Mouse (Mus musculus): ENCODE results near the gene 1810065E05Rik. TPM values are rescaled to one million over a fixed set of nuclear protein-coding genes. Genes with fewer than 3 reads are reported as not detected.

The 1810065E05Rik gene
- polyA plus RNA-seq, 1 experiment from 2014 or later, result not detected

DNA sequence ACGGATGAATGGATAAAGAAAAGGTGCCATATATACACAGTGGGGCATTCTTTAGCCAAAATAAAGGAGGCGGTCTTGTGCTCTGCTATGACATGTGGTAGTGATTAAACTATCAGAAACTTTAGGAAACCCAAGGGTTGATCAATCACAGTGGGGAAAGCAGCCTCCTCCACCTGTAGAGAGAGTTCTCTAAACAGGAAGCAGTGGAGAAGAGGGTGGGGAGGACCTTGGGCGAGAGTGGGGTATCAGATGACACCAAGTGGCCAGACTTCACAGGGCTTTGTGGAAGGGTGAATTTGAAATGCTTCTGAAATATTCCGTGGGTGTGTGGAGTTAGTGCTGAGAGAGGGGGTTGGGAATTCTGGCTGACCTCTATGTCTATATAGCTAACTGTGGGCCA lies 32.7 kb downstream of the 1810065E05Rik start:
- no peaks in the 10 kb centered on the region for H3K36me3 ChIP-seq
- no peak overlapping the region for H3K27ac ChIP-seq
- peak; percentile 17 for DNase-seq (ENCODE audit: low spot score)
- H3K4me1 ChIP-seq (replicated peaks), result no peaks in the 10 kb centered on the region
- H3K27me3 ChIP-seq (ENCODE audit: insufficient read depth, poor library complexity, severe bottlenecking), result no peaks in the 10 kb centered on the region
- no peak overlapping the region for H3K4me3 ChIP-seq
- H3K9me3 ChIP-seq, result 0 out of 2 replicates have a peak, but pooled peaks cover 4% of the 10 kb centered on the region
- WGBS, result 54% methylated on average over 4 of the region's 4 CpGs

DNA sequence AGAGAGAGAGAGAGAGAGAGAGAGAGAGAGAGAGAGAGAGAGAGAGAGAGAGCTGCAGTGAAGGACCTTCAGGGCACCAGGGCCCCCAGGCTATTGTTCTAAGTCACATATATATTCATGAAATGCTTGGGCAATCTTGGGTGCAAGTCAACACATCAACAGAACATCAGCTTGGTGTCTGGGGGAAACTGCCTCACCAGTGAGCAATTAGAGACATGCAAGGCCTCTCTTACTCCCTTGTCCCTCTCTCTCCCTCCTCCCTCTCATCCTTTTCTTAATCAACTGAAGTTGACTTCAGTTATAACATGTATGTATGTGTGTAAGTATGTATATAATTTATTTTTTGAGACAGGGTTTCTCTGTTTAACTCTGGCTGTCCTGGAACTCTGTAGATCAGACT lies 41.3 kb downstream of the 1810065E05Rik start, which contains the start of gene Olfr30:
Gene Olfr30, minus strand, starts transcription at position 101 of the 400 bp plus-strand sequence.
- no peaks in the 10 kb centered on the region for H3K9me3 ChIP-seq
- DNase-seq (ENCODE audit: low spot score), result no peak
- H3K27me3 ChIP-seq (ENCODE audit: insufficient read depth, poor library complexity, severe bottlenecking), result no peaks in the 10 kb centered on the region
- H3K4me1 ChIP-seq (replicated peaks), result no peaks in the 10 kb centered on the region
- no peak within 1 kb of the TSS for H3K27ac ChIP-seq
- no peak within 1 kb of the TSS for H3K4me3 ChIP-seq
- H3K36me3 ChIP-seq, result no peaks in the 10 kb centered on the region

Other genes starting within 250 kb of the 1810065E05Rik start
- 140 TPM in 2 replicates for gene Mrpl22, start 249.4 kb upstream of the 1810065E05Rik start, polyA plus RNA-seq (2016; fragmentation: Nextera tagmentation; extraction: Ambion mirVana)
- gene Igtp, start 221.6 kb upstream of the 1810065E05Rik start, polyA plus RNA-seq (2016; fragmentation: Nextera tagmentation; extraction: Ambion mirVana), result 1.6 and 2.5 TPM in 2 replicates
- gene Irgm2, start 221.5 kb upstream of the 1810065E05Rik start, polyA plus RNA-seq (2016; fragmentation: Nextera tagmentation; extraction: Ambion mirVana), result 0.44 and 0.55 TPM in 2 replicates
- 0.12 and 0.14 TPM in 2 replicates for gene 4930438A08Rik, start 146.3 kb upstream of the 1810065E05Rik start, polyA plus RNA-seq (2016; fragmentation: Nextera tagmentation; extraction: Ambion mirVana)
- gene Zfp692, start 114.0 kb upstream of the 1810065E05Rik start, polyA plus RNA-seq (2016; fragmentation: Nextera tagmentation; extraction: Ambion mirVana), result 24.2 and 28.2 TPM in 2 replicates
- 28.4 and 30.4 TPM in 2 replicates for gene Zfp672, start 90.8 kb upstream of the 1810065E05Rik start, polyA plus RNA-seq (2016; fragmentation: Nextera tagmentation; extraction: Ambion mirVana)
- 50.7 and 52.0 TPM in 2 replicates for gene Sh3bp5l, start 90.4 kb upstream of the 1810065E05Rik start, polyA plus RNA-seq (2016; fragmentation: Nextera tagmentation; extraction: Ambion mirVana)
- gene Lypd8, start 42.1 kb upstream of the 1810065E05Rik start, polyA plus RNA-seq (2016; fragmentation: Nextera tagmentation; extraction: Ambion mirVana), result not detected in 2 replicates
- not detected in 2 replicates for gene Gm12253, start 11.4 kb downstream of the 1810065E05Rik start, polyA plus RNA-seq (2016; fragmentation: Nextera tagmentation; extraction: Ambion mirVana)
- not detected in 2 replicates for gene Lypd9, start 31.8 kb downstream of the 1810065E05Rik start, polyA plus RNA-seq (2016; fragmentation: Nextera tagmentation; extraction: Ambion mirVana)
- not detected in 2 replicates for gene Olfr30, start 41.2 kb downstream of the 1810065E05Rik start, polyA plus RNA-seq (2016; fragmentation: Nextera tagmentation; extraction: Ambion mirVana)
- gene Olfr332, start 71.4 kb downstream of the 1810065E05Rik start, polyA plus RNA-seq (2016; fragmentation: Nextera tagmentation; extraction: Ambion mirVana), result not detected in 2 replicates
- not detected in 2 replicates for gene Olfr331, start 81.5 kb downstream of the 1810065E05Rik start, polyA plus RNA-seq (2016; fragmentation: Nextera tagmentation; extraction: Ambion mirVana)
- not detected in 2 replicates for gene Olfr330, start 113.7 kb downstream of the 1810065E05Rik start, polyA plus RNA-seq (2016; fragmentation: Nextera tagmentation; extraction: Ambion mirVana)
- gene Olfr329-ps, start 125.3 kb downstream of the 1810065E05Rik start, polyA plus RNA-seq (2016; fragmentation: Nextera tagmentation; extraction: Ambion mirVana), result not detected in 2 replicates
- not detected in 2 replicates for gene Olfr328, start 134.5 kb downstream of the 1810065E05Rik start, polyA plus RNA-seq (2016; fragmentation: Nextera tagmentation; extraction: Ambion mirVana)
- gene Olfr224, start 149.4 kb downstream of the 1810065E05Rik start, polyA plus RNA-seq (2016; fragmentation: Nextera tagmentation; extraction: Ambion mirVana), result not detected in 2 replicates
- gene Olfr325, start 156.6 kb downstream of the 1810065E05Rik start, polyA plus RNA-seq (2016; fragmentation: Nextera tagmentation; extraction: Ambion mirVana), result not detected in 2 replicates
- not detected in 2 replicates for gene Olfr324, start 174.0 kb downstream of the 1810065E05Rik start, polyA plus RNA-seq (2016; fragmentation: Nextera tagmentation; extraction: Ambion mirVana)
- not detected in 2 replicates for gene 2210407C18Rik, start 195.0 kb downstream of the 1810065E05Rik start, polyA plus RNA-seq (2016; fragmentation: Nextera tagmentation; extraction: Ambion mirVana)
- not detected in 2 replicates for gene Olfr323, start 209.4 kb downstream of the 1810065E05Rik start, polyA plus RNA-seq (2016; fragmentation: Nextera tagmentation; extraction: Ambion mirVana)
- 0.54 and 0.60 TPM in 2 replicates for gene Trim58, start 219.4 kb downstream of the 1810065E05Rik start, polyA plus RNA-seq (2016; fragmentation: Nextera tagmentation; extraction: Ambion mirVana)
- not detected in 2 replicates for gene Olfr322, start 237.7 kb downstream of the 1810065E05Rik start, polyA plus RNA-seq (2016; fragmentation: Nextera tagmentation; extraction: Ambion mirVana)

Measured in hindbrain, embryonic 10.5 days (tissue).